Mouse (Mus musculus) embryonic facial prominence, embryonic 14.5 days (tissue): ENCODE data around the gene Vmn1r31. TPM values are rescaled to one million over a fixed set of nuclear protein-coding genes. Genes with fewer than 3 reads are reported as not detected.

ENCODE experiments used
- ATAC-seq: fragments of 200-750 bp; cut with Nextera tagmentation; 2 replicates; pipeline ENCODE4 v1.8.0; 2017; ENCODE audit warnings: low read depth, moderate number of reproducible peaks, moderate TSS enrichment
- DNase-seq: peaks from one replicate; pipeline ENCODE4 v3.0.0-alpha.2; 2015; ENCODE audit warnings: low spot score
- H3K27ac ChIP-seq: fragments of 300-500 bp; sonication (generic); replicated peaks from 2 replicates; pipeline ENCODE4 v1.5.1; 2014; ENCODE audit warnings: low read depth, mild to moderate bottlenecking, low read length, moderate library complexity
- H3K27me3 ChIP-seq: fragments of 300-500 bp; sonication (generic); replicated peaks from 2 replicates; pipeline ENCODE4 v1.6.1; 2014; ENCODE audit warnings: low read length; ENCODE audit not compliant: control insufficient read depth, insufficient read depth
- H3K36me3 ChIP-seq: fragments of 300-500 bp; sonication (generic); 2 replicates; pipeline ENCODE4 v1.6.1; 2014; ENCODE audit warnings: low read length, mixed read lengths; ENCODE audit not compliant: control insufficient read depth, insufficient read depth
- H3K4me1 ChIP-seq: fragments of 300-500 bp; sonication (generic); 2 replicates; pipeline ENCODE4 v1.6.1; 2014; ENCODE audit warnings: antibody characterized with exemption, low read length; ENCODE audit not compliant: control insufficient read depth, insufficient read depth
- H3K4me2 ChIP-seq: fragments of 300-500 bp; sonication (generic); 2 replicates; pipeline ENCODE4 v1.6.1; 2014; ENCODE audit warnings: low read depth, mild to moderate bottlenecking, low read length, moderate library complexity, mixed read lengths
- H3K4me3 ChIP-seq: fragments of 300-500 bp; sonication (generic); 2 replicates; pipeline ENCODE4 v1.5.1; 2014; ENCODE audit warnings: low read depth, mild to moderate bottlenecking, low read length
- H3K9ac ChIP-seq: fragments of 300-500 bp; sonication (generic); 2 replicates; pipeline ENCODE4 v1.6.1; 2014; ENCODE audit warnings: low read depth, mild to moderate bottlenecking, low read length, moderate library complexity, mixed read lengths
- H3K9me3 ChIP-seq: fragments of 300-500 bp; sonication (generic); 2 replicates; pipeline ENCODE4 v1.6.1; 2016; ENCODE audit warnings: low read length; ENCODE audit not compliant: control insufficient read depth
- WGBS: fragments of 180-500 bp; shearing (Covaris S2); extraction: QIAGEN DNeasy Blood & Tissue Kit; methylation state at CpG from one replicate; pipeline ENCODE4 v1.1.7; 2014; 5-methylcytosine and 5-hydroxymethylcytosine counted together
- polyA plus RNA-seq: library from polyadenylated mRNA; unstranded; fragments of >200 nt; fragmentation: Nextera tagmentation; extraction: Ambion mirVana; gene quantifications from 2 replicates; pipeline ENCODE4 v1.2.1, GENCODE M21; 2014

Gene Vmn1r31
- polyA plus RNA-seq: not detected in 2 replicates

DNA sequence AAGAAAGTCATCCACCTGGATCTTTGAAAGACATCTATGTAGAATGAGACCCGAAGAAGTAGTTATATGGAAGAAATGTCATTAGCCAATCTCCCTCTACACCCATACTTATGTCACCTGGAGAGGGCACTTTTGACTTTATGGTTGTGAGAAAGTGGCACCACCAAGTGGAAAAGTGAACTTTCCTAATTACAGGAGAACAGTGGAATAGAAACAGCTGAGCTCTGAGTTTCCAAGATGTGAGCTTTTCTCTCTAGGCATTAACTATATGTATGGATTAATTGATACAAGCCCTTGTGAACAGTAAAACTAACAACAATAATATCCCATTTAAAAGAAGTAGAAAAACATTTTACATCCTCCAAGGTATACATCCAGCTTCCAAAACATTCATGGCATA lies at the start of gene Vmn1r31:
TSS of gene Vmn1r31 (minus strand) at position 101 of the 400 bp plus-strand sequence.
- Histone ChIP-seq H3K27me3 (no peaks in the 10 kb centered on the region), H3K4me3 (no peak within 1 kb of the TSS), H3K4me2 (no peak within 1 kb of the TSS), H3K4me1 (no peaks in the 10 kb centered on the region), H3K27ac (no peak within 1 kb of the TSS), H3K36me3 (no peaks in the 10 kb centered on the region), H3K9me3 (no peaks in the 10 kb centered on the region), H3K9ac (no peak within 1 kb of the TSS)
- no peak for ATAC-seq
- WGBS: 78% methylated on average over 1 of the region's 1 CpGs
- DNase-seq: no peak

DNA sequence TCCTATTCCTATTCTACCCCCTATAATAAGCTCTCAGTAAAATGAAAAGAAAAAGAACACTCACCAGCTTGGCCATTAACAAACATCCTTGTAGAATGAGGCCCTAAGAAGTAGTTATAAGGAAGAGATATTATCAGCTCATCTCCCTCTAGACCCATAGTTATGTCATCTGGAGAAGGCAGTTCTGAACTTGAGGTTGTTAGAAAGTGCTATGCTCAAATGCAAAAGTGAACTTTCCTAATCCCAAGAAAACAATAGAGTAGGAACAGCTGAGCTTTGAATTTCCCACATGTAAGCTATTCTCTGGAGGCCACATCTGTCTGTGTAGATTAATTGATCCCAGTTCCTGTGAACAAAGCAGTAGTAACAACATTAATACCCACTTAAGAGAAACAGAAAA lies 31.8 kb downstream of the Vmn1r31 start, which contains the start of gene Vmn1r30:
TSS of gene Vmn1r30 (minus strand) at position 101 of the 400 bp plus-strand sequence.
- H3K4me1 ChIP-seq: no peaks in the 10 kb centered on the region
- H3K9ac ChIP-seq: no peak within 1 kb of the TSS
- no peaks in the 10 kb centered on the region for H3K9me3 ChIP-seq
- H3K4me2 ChIP-seq: no peak within 1 kb of the TSS
- DNase-seq: no peak
- no peak for ATAC-seq
- no peak within 1 kb of the TSS for H3K4me3 ChIP-seq
- H3K27ac ChIP-seq: no peak within 1 kb of the TSS
- no peaks in the 10 kb centered on the region for H3K36me3 ChIP-seq
- H3K27me3 ChIP-seq: no peaks in the 10 kb centered on the region

Other genes with a start within 250 kb of the Vmn1r31 start
- not detected in 2 replicates for gene Vmn1r28, start 213.3 kb downstream of the Vmn1r31 start, polyA plus RNA-seq
- gene Vmn1r29, start 173.8 kb downstream of the Vmn1r31 start, polyA plus RNA-seq: not detected in 2 replicates
- gene Vmn1r30, start 31.9 kb downstream of the Vmn1r31 start, polyA plus RNA-seq: not detected in 2 replicates
- gene Abcg2, start 109.2 kb upstream of the Vmn1r31 start, polyA plus RNA-seq: 56.8 and 57.1 TPM in 2 replicates